Mouse (Mus musculus) heart, embryonic 15.5 days (tissue): Measurements from ENCODE around the gene Chrne. TPM values are rescaled to one million over a fixed set of nuclear protein-coding genes. Genes with fewer than 3 reads are reported as not detected.

Source experiments
- ATAC-seq: fragments of 200-750 bp; cut with Nextera tagmentation; replicated peaks from 2 replicates; pipeline ENCODE4 v1.8.0; 2017; ENCODE audit warnings: low read depth, moderate TSS enrichment; ENCODE audit not compliant: insufficient number of reproducible peaks, insufficient read depth, low FRiP score
- H3K27ac ChIP-seq: fragments of 300-500 bp; sonication (generic); 2 replicates; pipeline ENCODE4 v1.5.1; 2015; ENCODE audit warnings: mild to moderate bottlenecking, inconsistent platforms
- H3K27me3 ChIP-seq: fragments of 300-500 bp; sonication (generic); 2 replicates; pipeline ENCODE4 v1.6.1; 2015; ENCODE audit warnings: inconsistent platforms
- H3K36me3 ChIP-seq: fragments of 300-500 bp; sonication (generic); 2 replicates; pipeline ENCODE4 v1.6.1; 2015; ENCODE audit warnings: mild to moderate bottlenecking, inconsistent platforms
- H3K4me1 ChIP-seq: fragments of 300-500 bp; sonication (generic); replicated peaks from 2 replicates; pipeline ENCODE4 v1.6.1; 2015; ENCODE audit warnings: inconsistent platforms
- H3K4me2 ChIP-seq: fragments of 300-500 bp; sonication (generic); 2 replicates; pipeline ENCODE4 v1.6.1; 2015; ENCODE audit warnings: inconsistent platforms, mild to moderate bottlenecking, moderate library complexity
- H3K4me3 ChIP-seq: fragments of 300-500 bp; sonication (generic); 2 replicates; pipeline ENCODE4 v1.5.1; 2015; ENCODE audit warnings: mild to moderate bottlenecking, inconsistent platforms
- H3K9ac ChIP-seq: fragments of 300-500 bp; sonication (generic); 2 replicates; pipeline ENCODE4 v1.6.1; 2015; ENCODE audit warnings: mild to moderate bottlenecking, inconsistent platforms
- H3K9me3 ChIP-seq: fragments of 300-500 bp; sonication (generic); replicated peaks from 2 replicates; pipeline ENCODE4 v1.6.1; 2016; ENCODE audit warnings: inconsistent platforms
- WGBS: fragments of 180-500 bp; shearing (Covaris S2); methylation state at CpG from one replicate; pipeline ENCODE4 v1.1.7; 2015; ENCODE audit warnings: mixed read lengths; 5-methylcytosine and 5-hydroxymethylcytosine counted together
- polyA plus RNA-seq: library from polyadenylated mRNA; unstranded; fragments of >200 nt; fragmentation: Nextera tagmentation; extraction: Ambion mirVana; gene quantifications from 2 replicates; pipeline ENCODE4 v1.2.1, GENCODE M21; 2015

The Chrne gene
- polyA plus RNA-seq, 1 experiment from 2014 or later, result not detected

DNA sequence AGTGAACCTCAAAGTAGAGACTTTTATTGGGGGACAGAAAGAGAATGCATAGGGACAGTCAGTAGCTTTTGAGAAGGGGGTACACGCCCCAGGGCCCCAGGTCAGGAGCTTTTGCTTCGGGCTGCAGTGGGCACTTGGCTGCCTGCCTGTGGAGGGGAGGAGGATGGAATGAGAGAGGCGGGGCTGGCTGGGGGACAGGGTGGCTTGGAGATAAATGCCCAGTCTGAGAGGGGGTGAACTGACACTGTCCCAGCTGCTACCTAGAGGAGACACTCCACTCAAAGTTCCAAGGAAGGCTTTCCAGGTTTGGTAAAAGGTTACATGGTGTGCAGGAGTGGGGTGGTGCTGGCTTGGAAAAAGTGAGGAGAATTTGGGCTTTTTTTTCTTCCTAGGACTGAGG lies 37.9 kb upstream of the Chrne start, which contains the start of gene Eno3:
Gene Eno3 (plus strand): TSS at position 239 of the 400 bp plus-strand sequence.
- peaks cover 63% of the 10 kb centered on the region for H3K4me1 ChIP-seq
- peak within 1 kb of the TSS; percentile 100 for H3K9ac ChIP-seq
- peak; percentile 48 for ATAC-seq
- H3K27ac ChIP-seq, result peak within 1 kb of the TSS; percentile 99
- H3K27me3 ChIP-seq, result no peaks in the 10 kb centered on the region
- 12% methylated on average over 3 of the region's 3 CpGs for WGBS
- no peaks in the 10 kb centered on the region for H3K9me3 ChIP-seq
- peaks cover 25% of the 10 kb centered on the region for H3K36me3 ChIP-seq
- H3K4me2 ChIP-seq, result peak within 1 kb of the TSS; percentile 93
- H3K4me3 ChIP-seq, result peak within 1 kb of the TSS; percentile 98

DNA sequence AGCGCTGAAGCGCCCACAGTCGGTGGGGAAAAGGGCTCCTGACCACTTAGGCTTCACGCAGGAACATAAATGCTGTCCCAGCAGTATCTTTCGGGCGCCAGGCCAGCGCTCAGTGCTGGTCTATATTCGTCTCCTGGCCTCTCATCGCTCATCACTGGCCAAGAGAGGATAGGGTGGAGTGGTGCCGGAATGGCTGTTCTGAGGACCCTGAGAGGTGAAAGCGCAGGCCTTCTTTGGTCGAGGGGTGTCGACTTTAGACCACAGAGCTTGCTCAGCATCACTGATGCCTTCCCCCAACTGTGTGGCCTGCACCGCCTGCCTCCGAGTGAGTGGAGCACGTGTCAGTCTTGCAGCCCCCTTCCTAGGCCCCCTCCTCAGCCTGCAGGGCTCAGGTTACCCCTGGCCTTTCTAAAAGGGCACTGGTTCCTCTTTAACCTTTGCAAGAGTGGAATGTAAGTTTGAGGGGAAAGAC lies 37.5 kb upstream of the Chrne start:
- H3K4me1 ChIP-seq, result peaks cover 67% of the 10 kb centered on the region
- peak overlapping the region; percentile 98 for H3K4me3 ChIP-seq
- ATAC-seq, result peak; percentile 38
- peak overlapping the region; percentile 100 for H3K9ac ChIP-seq
- no peaks in the 10 kb centered on the region for H3K27me3 ChIP-seq
- peak overlapping the region; percentile 99 for H3K27ac ChIP-seq
- H3K4me2 ChIP-seq, result peak overlapping the region; percentile 93
- 4% methylated on average over 16 of the region's 16 CpGs for WGBS
- no peaks in the 10 kb centered on the region for H3K9me3 ChIP-seq
- H3K36me3 ChIP-seq, result peaks cover 26% of the 10 kb centered on the region

DNA sequence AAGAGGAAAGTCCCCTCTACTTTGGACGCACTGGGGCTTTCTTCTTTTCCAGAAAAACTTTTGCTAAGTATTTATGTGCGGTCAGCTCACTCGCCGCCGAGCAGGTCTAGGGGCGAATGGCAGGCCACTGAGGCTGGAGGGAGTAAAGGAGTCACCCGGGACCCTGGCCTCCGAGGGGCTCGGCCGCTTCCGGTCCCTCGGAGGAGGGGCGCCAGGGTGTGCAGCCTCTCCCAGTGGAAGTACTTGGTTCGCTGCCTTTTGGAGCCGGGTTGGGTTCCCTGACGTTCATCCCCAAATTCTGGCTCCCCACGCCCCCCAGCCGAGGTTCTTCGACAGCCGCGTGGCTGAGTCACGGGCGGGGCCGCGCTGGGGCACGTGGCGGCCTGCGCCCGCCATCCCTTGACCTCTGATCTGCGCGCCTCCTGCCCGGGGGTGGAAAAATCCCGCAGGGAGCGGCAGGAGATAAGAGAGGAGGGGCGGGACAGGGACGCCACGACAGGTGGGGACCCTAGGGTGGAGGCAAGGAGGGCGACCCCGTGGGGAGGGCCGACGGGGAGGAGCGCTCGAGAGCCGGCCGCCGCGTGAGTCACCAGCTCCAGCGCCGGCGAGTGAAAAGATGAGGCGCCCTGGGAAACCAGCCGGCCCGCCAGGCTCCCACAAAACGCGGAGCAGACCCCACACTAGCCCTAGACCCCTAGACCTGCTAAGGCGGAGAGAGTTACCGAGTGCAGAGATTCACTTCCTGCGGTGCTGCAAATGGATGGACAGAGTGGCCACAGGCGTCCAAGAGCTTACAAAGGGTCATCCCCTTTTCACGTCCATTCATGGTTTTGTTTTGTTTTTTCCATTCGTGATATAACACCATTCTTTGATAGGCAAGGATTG lies 36.8 kb upstream of the Chrne start:
- under 1% methylated on average over 59 of the region's 61 CpGs for WGBS
- H3K9ac ChIP-seq, result peak overlapping the region; percentile 100
- peaks cover 66% of the 10 kb centered on the region for H3K4me1 ChIP-seq
- ATAC-seq, result peak; percentile 5; the same call in 1 of the 2 replicates
- peaks cover 27% of the 10 kb centered on the region for H3K36me3 ChIP-seq
- H3K4me2 ChIP-seq, result peak overlapping the region; percentile 93
- no peaks in the 10 kb centered on the region for H3K9me3 ChIP-seq
- H3K4me3 ChIP-seq, result peak overlapping the region; percentile 98
- no peaks in the 10 kb centered on the region for H3K27me3 ChIP-seq
- peak overlapping the region; percentile 99 for H3K27ac ChIP-seq

DNA sequence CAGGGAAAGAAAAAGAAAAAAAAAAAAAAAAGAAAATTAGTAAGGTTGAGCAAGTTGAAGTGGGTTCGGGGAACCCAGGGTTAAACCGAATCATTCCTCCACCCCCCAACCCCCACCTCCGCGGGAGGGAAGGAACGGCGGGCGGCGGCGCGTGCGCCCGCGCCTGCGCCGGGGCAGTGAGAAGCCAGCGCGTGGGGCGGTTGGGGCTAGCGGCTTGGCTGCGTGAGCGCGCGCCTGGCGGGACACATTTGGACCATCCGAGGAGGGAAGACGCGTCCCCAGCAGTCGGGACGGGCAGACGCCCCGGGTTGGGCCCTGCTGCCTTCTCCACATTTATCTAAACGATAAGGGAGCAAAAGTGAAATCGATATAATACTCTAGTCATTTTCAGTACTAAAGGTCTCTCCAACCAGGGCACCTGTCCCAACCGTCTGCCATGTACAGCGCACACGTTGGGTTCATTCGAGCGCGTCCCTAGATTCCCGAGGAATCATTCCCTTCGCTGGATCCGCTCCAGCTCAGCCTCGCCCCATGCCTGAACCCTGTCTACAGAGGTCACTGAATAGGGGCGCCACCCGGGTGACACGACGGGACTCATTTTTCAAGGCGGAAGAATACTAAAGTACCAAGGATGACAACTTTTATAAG lies 36.0 kb upstream of the Chrne start:
- peak; percentile 33 for ATAC-seq
- H3K36me3 ChIP-seq, result peaks cover 28% of the 10 kb centered on the region
- no peaks in the 10 kb centered on the region for H3K27me3 ChIP-seq
- H3K4me1 ChIP-seq, result peaks cover 67% of the 10 kb centered on the region
- H3K27ac ChIP-seq, result peak overlapping the region; percentile 99
- 0% methylated on average over 38 of the region's 48 CpGs for WGBS
- peak overlapping the region; percentile 93 for H3K4me2 ChIP-seq
- H3K4me3 ChIP-seq, result peak overlapping the region; percentile 98
- peak overlapping the region; percentile 100 for H3K9ac ChIP-seq
- no peaks in the 10 kb centered on the region for H3K9me3 ChIP-seq

DNA sequence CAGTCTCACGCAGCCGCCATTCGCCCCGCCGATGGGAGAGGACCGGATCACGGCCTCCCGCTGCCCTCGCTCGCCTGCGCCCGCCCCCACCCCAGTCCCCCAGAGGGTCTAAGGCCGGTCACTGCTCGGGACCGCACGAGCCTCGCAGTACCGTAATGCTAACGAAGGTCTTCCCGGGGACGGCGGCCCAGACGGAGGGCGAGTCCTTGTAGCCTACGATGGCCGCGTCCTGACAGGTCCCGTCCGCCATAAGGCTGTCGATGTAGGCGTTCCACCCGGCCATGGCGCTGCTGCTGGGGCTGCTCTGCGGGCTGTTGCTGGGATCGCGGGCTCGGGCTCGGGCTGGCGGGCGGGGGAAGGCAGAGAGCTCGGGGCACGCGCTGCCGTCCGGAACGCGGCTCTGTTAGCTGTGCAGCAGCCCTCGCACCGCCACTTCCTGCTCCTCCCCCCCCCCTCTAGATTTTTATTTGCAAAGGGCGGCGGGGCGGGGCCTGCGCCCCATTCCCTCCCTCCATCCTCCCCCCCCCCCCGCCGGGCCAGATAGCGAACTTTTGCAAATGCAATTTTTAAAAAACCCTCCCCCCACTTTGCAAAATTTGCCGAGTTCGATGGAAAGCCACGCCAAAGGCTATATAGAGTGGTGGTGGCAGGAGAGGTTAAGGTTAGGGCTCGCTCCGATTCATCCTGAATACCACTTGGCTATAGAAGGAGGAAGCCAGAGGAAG lies 35.3 kb upstream of the Chrne start, which contains the start of gene Pfn1:
Gene Pfn1 (minus strand): TSS at position 447 of the 725 bp plus-strand sequence.
- Histone ChIP-seq H3K27me3 (no peaks in the 10 kb centered on the region), H3K4me1 (peaks cover 73% of the 10 kb centered on the region), H3K9me3 (no peaks in the 10 kb centered on the region), H3K9ac (peak within 1 kb of the TSS; percentile 100), H3K4me3 (peak within 1 kb of the TSS; percentile 98), H3K4me2 (peak within 1 kb of the TSS; percentile 93), H3K36me3 (peaks cover 35% of the 10 kb centered on the region), H3K27ac (peak within 1 kb of the TSS; percentile 99)
- peak; percentile 21 for ATAC-seq
- WGBS, result under 1% methylated on average over 58 of the region's 61 CpGs

DNA sequence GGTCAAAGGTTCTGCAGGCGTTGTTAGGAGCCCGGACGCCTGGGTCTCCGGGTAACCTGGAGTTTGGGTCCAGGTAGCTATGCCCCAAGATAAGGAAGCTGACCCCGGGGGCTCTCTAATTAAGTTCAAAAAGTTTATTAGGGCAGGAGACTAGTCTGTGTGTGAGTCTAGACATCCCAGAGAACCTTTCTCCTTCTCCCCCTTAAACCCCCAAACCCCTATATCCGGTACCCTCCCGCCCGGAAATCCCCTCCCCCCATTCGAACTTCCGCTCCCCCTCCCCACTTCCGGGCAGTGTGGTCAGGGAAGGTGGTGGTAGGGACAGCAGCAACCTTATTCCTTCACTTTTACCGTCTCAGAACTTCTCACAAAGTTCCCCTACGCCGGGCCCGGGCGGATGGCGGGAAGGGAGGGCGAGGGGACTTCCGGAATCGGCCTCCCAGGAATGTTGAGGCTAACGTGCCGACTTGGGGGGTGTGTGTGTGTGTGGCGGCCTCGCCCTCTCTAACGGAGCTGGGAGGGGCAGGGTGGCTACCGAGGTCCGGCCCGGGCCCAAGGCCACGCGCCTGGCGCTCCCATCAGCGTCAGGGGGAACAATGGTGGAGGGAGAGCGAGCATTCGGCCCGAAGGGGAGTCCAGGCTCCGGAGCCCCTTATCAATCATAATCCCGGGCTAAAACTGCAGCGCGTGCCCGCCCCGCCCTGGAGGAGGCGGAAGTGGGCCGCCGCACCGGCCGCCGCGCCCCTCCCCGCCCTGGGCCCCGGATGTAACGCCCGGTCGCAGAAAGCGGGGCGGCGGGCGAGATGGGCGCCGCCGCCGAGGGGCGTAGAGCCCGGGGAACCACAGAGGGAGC lies 34.6 kb upstream of the Chrne start:
- H3K9me3 ChIP-seq, result no peaks in the 10 kb centered on the region
- H3K27me3 ChIP-seq, result no peaks in the 10 kb centered on the region
- H3K4me2 ChIP-seq, result peak overlapping the region; percentile 93
- H3K9ac ChIP-seq, result peak overlapping the region; percentile 100
- peak overlapping the region; percentile 98 for H3K4me3 ChIP-seq
- peak overlapping the region; percentile 99 for H3K27ac ChIP-seq
- under 1% methylated on average over 60 of the region's 63 CpGs for WGBS
- peak; percentile 27 for ATAC-seq
- peaks cover 74% of the 10 kb centered on the region for H3K4me1 ChIP-seq
- H3K36me3 ChIP-seq, result peaks cover 37% of the 10 kb centered on the region

DNA sequence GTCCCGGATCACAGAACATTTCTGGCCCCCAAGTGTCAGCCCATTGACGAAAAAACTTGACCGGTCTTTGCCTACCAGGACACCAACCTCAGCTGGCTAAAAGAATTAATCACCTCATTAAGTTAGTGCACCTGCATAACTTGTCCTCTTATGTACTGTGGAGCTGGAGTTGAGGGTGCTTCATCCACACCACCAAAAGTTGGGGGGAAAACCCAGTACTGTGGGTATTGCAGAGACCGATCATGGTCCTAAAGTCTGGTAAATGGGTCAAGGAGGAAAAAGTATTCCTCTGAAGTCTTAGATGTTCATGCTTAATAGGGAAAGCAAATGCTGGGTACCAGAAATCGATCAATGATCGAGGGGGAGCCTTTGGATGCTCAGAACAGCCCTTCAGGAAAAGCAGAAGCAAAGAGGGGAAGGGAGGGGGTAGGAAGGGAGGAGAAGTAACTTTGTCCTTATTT lies 33.9 kb upstream of the Chrne start:
- ATAC-seq, result no peak
- Histone ChIP-seq H3K4me1 (peaks cover 74% of the 10 kb centered on the region), H3K27me3 (no peaks in the 10 kb centered on the region), H3K36me3 (peaks cover 37% of the 10 kb centered on the region), H3K9ac (peak overlapping the region; percentile 100), H3K4me3 (peak overlapping the region; percentile 98), H3K4me2 (peak overlapping the region; percentile 93), H3K9me3 (no peaks in the 10 kb centered on the region), H3K27ac (peak overlapping the region; percentile 99)
- WGBS, result 34% methylated on average over 6 of the region's 6 CpGs

DNA sequence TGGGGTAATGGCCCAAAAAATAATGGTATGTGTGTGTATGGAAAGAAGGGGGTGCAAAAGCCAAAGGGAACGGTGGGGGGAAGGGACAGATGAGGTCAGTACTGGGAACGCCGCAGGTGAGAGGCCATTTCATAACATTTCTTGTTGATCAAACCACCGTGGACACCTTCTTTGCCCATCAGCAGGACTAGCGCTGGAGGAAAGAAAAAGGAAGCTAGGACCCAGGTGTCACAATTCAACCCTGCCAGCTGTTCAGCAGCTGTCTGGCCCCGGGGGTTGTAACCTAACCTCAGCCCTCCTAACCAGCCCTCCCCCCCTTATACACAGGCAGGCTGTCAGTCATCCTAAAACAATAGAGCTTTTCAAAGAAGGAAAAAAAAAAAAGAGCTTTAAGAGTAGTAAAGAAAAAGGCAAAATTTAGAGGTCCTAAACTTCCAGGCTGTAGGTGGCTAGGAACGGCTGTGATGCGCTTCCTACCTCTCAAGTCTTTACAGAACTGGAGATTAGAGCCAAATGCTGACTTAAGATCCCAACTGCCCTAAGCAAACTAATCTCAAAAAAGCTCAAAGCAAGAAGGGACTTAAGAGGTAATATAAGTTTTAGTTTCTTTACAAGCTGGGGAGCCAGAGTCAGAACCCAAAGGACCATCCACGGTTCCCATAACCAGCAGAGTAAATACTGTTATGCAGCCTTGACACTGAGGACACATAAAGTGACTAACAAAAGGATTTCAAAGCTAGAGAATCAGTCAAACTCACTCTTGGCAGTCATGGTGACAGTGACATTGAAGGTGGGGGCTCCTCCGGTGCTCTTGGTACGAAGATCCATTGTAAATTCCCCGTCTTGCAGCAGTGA lies 33.2 kb upstream of the Chrne start:
- 47% methylated on average over 12 of the region's 12 CpGs for WGBS
- Histone ChIP-seq H3K36me3 (peaks cover 37% of the 10 kb centered on the region), H3K9me3 (no peaks in the 10 kb centered on the region), H3K4me2 (peak overlapping the region; percentile 93), H3K4me1 (peaks cover 72% of the 10 kb centered on the region), H3K27me3 (no peaks in the 10 kb centered on the region), H3K4me3 (peak overlapping the region; percentile 98), H3K27ac (peak overlapping the region; percentile 99), H3K9ac (peak overlapping the region; percentile 100)
- ATAC-seq, result no peak

DNA sequence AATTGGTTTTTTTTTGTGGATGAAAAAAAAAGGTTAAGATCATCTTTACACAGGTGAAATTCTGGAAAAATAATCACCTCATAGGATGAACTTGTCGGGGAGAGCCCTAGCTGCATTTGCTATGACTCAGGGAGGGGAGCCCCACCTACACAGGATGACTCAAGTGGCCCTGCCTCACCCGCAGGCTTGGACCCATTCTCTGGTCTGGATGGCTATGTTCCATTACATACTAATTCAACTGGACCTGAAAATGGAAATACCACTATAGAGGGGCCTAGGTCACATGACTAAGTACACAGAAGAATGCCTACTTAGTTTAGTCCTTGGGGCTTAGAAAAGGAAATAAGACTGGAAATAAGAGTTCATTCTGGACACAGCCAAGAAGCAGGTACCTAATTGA lies 32.4 kb upstream of the Chrne start:
- no peaks in the 10 kb centered on the region for H3K27me3 ChIP-seq
- H3K9me3 ChIP-seq, result no peaks in the 10 kb centered on the region
- peaks cover 63% of the 10 kb centered on the region for H3K4me1 ChIP-seq
- H3K36me3 ChIP-seq, result peaks cover 37% of the 10 kb centered on the region
- H3K4me2 ChIP-seq, result peak overlapping the region; percentile 93
- H3K4me3 ChIP-seq, result 0 out of 2 replicates have a peak overlapping the region, but pooled peaks have one; percentile 6
- ATAC-seq, result no peak
- 43% methylated on average over 2 of the region's 2 CpGs for WGBS
- no peak overlapping the region for H3K9ac ChIP-seq
- H3K27ac ChIP-seq, result peak overlapping the region; percentile 28; the same call in 1 of the 2 replicates
